Mouse (Mus musculus) kidney, embryonic 14.5 days (tissue): ENCODE data around the gene Slc43a1. TPM values are rescaled to one million over a fixed set of nuclear protein-coding genes. Genes with fewer than 3 reads are reported as not detected.

Source experiments
- ATAC-seq: fragments of 200-750 bp; cut with Nextera tagmentation; 2 replicates; pipeline ENCODE4 v1.8.0; 2017; ENCODE audit warnings: moderate number of reproducible peaks, mild to moderate bottlenecking, moderate TSS enrichment, moderate library complexity; ENCODE audit not compliant: low FRiP score, low TSS enrichment
- H3K27ac ChIP-seq: fragments of 300-500 bp; sonication (generic); 2 replicates; pipeline ENCODE4 v1.5.1; 2014; ENCODE audit warnings: low read depth, mild to moderate bottlenecking, low read length, moderate library complexity, mixed read lengths
- H3K27me3 ChIP-seq: fragments of 300-500 bp; sonication (generic); 2 replicates; pipeline ENCODE4 v1.6.1; 2014; ENCODE audit warnings: mild to moderate bottlenecking, low read length; ENCODE audit not compliant: control insufficient read depth, insufficient read depth
- H3K36me3 ChIP-seq: fragments of 300-500 bp; sonication (generic); 2 replicates; pipeline ENCODE4 v1.6.1; 2014; ENCODE audit warnings: low read length, mixed read lengths; ENCODE audit not compliant: control insufficient read depth, insufficient read depth
- H3K4me1 ChIP-seq: fragments of 300-500 bp; sonication (generic); 2 replicates; pipeline ENCODE4 v1.6.1; 2014; ENCODE audit warnings: low read length, mixed read lengths; ENCODE audit not compliant: control insufficient read depth, insufficient read depth
- H3K4me2 ChIP-seq: fragments of 300-500 bp; sonication (generic); replicated peaks from 2 replicates; pipeline ENCODE4 v1.6.1; 2014; ENCODE audit warnings: low read depth, mild to moderate bottlenecking, low read length
- H3K4me3 ChIP-seq: fragments of 300-500 bp; sonication (generic); 2 replicates; pipeline ENCODE4 v1.5.1; 2014; ENCODE audit warnings: mild to moderate bottlenecking, low read length
- H3K9ac ChIP-seq: fragments of 300-500 bp; sonication (generic); 2 replicates; pipeline ENCODE4 v1.6.1; 2014; ENCODE audit warnings: low read depth, mild to moderate bottlenecking, low read length, moderate library complexity
- H3K9me3 ChIP-seq: fragments of 300-500 bp; sonication (generic); 2 replicates; pipeline ENCODE4 v1.6.1; 2016; ENCODE audit warnings: low read length; ENCODE audit not compliant: control insufficient read depth
- WGBS: fragments of 180-500 bp; shearing (Covaris S2); extraction: QIAGEN DNeasy Blood & Tissue Kit; methylation state at CpG from one replicate; pipeline ENCODE4 v1.1.7; 2014; 5-methylcytosine and 5-hydroxymethylcytosine counted together
- polyA plus RNA-seq: library from polyadenylated mRNA; unstranded; fragments of >200 nt; fragmentation: Nextera tagmentation; extraction: Ambion mirVana; gene quantifications from 2 replicates; pipeline ENCODE4 v1.2.1, GENCODE M21; 2014

The Slc43a1 gene
- polyA plus RNA-seq, 1 experiment from 2014 or later: 19.4 TPM

GRCm38 (mm10) chr2:84838993-84839980 lies 637 bp downstream of the Slc43a1 start:
- no peaks in the 10 kb centered on the region for H3K36me3 ChIP-seq
- under 1% methylated on average over 47 of the region's 47 CpGs for WGBS
- H3K4me3 ChIP-seq: peak overlapping the region; percentile 67
- peak overlapping the region; percentile 74 for H3K4me2 ChIP-seq
- peaks cover 9% of the 10 kb centered on the region; the same call in 1 of the 2 replicates for H3K4me1 ChIP-seq
- peak; percentile 33 for ATAC-seq
- no peaks in the 10 kb centered on the region for H3K9me3 ChIP-seq
- peak overlapping the region; percentile 82 for H3K9ac ChIP-seq
- peak overlapping the region; percentile 78; the same call in 1 of the 2 replicates for H3K27ac ChIP-seq
- 0 out of 2 replicates have a peak, but pooled peaks cover 8% of the 10 kb centered on the region for H3K27me3 ChIP-seq

DNA sequence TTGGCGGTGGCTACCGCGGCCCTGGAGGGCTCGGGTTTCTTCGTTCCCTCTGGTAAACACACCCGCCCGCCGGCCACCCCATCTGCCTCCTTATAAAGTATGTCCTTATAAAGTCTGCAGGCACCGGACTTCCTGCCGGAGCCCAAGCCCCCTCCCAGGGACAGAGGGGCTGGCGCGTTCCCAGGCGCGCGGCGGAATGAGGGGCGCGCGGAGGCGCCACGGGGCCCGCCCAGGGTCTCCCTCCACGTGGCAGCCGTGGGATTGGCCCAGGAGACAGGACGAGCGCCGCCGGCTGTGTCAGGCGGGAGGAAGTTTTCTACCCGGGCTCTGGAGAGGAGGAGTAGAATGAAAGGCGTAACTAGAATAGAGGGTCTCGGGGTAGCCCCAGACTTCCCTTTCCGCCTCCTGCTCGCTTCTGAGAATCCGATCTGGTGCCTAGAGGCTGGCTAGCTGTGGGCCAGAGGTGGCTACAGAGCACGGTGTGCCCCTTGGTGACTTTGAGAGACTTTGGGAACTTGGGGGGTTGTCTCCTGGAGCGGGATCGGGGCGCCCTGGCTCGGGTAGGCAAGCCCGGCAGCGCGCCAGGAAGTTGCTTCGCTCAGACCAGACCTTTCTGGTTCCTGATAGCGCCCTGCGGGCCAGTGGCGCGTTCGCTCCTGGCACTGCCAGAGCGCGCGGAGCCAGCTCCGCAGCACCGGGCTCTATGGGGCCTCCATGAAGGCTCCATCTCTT lies 1.5 kb downstream of the Slc43a1 start:
- Histone ChIP-seq H3K36me3 (no peaks in the 10 kb centered on the region), H3K9me3 (no peaks in the 10 kb centered on the region), H3K4me1 (peaks cover 9% of the 10 kb centered on the region; the same call in 1 of the 2 replicates), H3K4me3 (peak overlapping the region; percentile 67), H3K27ac (peak overlapping the region; percentile 78), H3K27me3 (0 out of 2 replicates have a peak, but pooled peaks cover 8% of the 10 kb centered on the region), H3K4me2 (peak overlapping the region; percentile 74), H3K9ac (peak overlapping the region; percentile 82)
- WGBS: under 1% methylated on average over 54 of the region's 54 CpGs
- peak; percentile 95 for ATAC-seq

- peak overlapping the region; percentile 82 for H3K9ac ChIP-seq
- H3K9me3 ChIP-seq: no peaks in the 10 kb centered on the region
- ATAC-seq: peak; percentile 7
- H3K4me2 ChIP-seq: peak overlapping the region; percentile 74
- peak overlapping the region; percentile 67 for H3K4me3 ChIP-seq
- peaks cover 5% of the 10 kb centered on the region; the same call in 1 of the 2 replicates for H3K36me3 ChIP-seq
- WGBS: 4% methylated on average over 17 of the region's 17 CpGs
- H3K27me3 ChIP-seq: 0 out of 2 replicates have a peak, but pooled peaks cover 8% of the 10 kb centered on the region
- peaks cover 9% of the 10 kb centered on the region; the same call in 1 of the 2 replicates for H3K4me1 ChIP-seq
- peak overlapping the region; percentile 78 for H3K27ac ChIP-seq
These were observed 2.3 kb downstream of the Slc43a1 start for GRCm38 (mm10) chr2:84840748-84841563.

DNA sequence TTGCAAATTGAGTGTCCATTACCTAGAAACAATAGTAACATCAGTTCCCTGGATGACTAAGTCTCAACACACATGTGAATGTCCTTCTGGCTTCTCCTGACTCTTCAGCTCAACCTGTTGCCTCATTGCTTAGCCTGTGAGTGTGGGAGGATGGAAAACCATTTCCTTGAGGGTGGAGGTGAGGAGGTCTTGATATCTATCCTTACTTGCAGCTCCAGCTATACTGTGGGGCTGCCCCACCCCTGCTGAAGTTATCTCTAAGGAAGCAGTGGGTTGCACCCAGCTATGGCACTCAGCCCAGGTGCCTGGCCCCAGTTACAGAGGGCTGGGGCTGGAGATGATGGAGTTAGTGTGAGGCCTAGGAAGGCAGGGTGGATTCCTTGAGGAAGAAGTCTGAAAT lies 3.3 kb downstream of the Slc43a1 start:
- no peaks in the 10 kb centered on the region for H3K9me3 ChIP-seq
- no peak overlapping the region for H3K27ac ChIP-seq
- H3K27me3 ChIP-seq: 0 out of 2 replicates have a peak, but pooled peaks cover 8% of the 10 kb centered on the region
- H3K4me3 ChIP-seq: peak overlapping the region; percentile 67
- H3K9ac ChIP-seq: 0 out of 2 replicates have a peak overlapping the region, but pooled peaks have one; percentile 82
- peaks cover 9% of the 10 kb centered on the region; the same call in 1 of the 2 replicates for H3K4me1 ChIP-seq
- H3K4me2 ChIP-seq: peak overlapping the region; percentile 74
- ATAC-seq: no peak
- peaks cover 6% of the 10 kb centered on the region; the same call in 1 of the 2 replicates for H3K36me3 ChIP-seq

DNA sequence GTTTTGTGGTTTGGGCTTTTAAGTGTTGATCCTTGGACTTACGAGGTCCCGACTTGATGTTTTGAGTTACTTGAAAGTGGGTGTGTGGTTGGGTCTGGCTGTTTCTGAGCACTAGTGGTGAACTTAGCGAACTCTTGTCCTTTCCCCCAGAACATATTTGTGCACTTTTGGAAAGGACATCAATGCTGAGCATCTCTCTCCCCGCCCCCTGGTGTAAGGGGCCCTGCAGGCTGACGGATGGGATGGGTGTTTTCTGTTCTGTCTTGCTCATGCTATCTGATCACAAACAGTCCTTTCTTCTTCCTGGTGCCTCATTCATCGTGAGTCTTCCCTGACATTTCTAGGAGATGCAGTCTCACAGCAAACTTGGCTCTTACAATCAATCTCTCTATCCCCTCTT lies 5.0 kb downstream of the Slc43a1 start:
- Histone ChIP-seq H3K27ac (no peak overlapping the region), H3K27me3 (0 out of 2 replicates have a peak, but pooled peaks cover 1% of the 10 kb centered on the region), H3K9ac (no peak overlapping the region), H3K36me3 (peaks cover 13% of the 10 kb centered on the region), H3K9me3 (no peaks in the 10 kb centered on the region), H3K4me1 (peaks cover 9% of the 10 kb centered on the region; the same call in 1 of the 2 replicates), H3K4me2 (no peak overlapping the region), H3K4me3 (no peak overlapping the region)
- ATAC-seq: no peak
- 81% methylated on average over 6 of the region's 6 CpGs for WGBS

DNA sequence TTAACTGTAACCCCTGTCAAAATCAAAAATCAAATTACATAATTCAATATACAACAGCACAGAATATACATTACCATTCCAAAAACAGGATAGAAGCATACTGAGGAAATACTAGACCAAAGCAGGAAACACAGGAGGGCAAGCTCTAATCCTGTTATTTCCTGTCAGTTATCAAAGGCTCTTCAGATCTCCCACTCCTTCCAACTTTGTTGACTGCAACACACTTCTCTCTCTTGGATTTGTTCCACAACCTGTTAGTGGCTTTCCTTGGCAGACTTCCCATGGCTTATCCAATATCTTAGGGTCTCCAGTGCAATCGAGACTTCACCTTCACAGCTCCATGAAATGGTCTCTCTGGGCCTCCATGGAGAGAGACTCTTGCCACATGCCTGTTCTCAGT lies 6.6 kb downstream of the Slc43a1 start:
- WGBS: 67% methylated on average over 1 of the region's 1 CpGs
- Histone ChIP-seq H3K9me3 (no peaks in the 10 kb centered on the region), H3K27me3 (no peaks in the 10 kb centered on the region), H3K4me3 (no peak overlapping the region), H3K4me1 (peaks cover 9% of the 10 kb centered on the region; the same call in 1 of the 2 replicates), H3K9ac (no peak overlapping the region), H3K4me2 (no peak overlapping the region), H3K27ac (no peak overlapping the region), H3K36me3 (peaks cover 28% of the 10 kb centered on the region)
- no peak for ATAC-seq

DNA sequence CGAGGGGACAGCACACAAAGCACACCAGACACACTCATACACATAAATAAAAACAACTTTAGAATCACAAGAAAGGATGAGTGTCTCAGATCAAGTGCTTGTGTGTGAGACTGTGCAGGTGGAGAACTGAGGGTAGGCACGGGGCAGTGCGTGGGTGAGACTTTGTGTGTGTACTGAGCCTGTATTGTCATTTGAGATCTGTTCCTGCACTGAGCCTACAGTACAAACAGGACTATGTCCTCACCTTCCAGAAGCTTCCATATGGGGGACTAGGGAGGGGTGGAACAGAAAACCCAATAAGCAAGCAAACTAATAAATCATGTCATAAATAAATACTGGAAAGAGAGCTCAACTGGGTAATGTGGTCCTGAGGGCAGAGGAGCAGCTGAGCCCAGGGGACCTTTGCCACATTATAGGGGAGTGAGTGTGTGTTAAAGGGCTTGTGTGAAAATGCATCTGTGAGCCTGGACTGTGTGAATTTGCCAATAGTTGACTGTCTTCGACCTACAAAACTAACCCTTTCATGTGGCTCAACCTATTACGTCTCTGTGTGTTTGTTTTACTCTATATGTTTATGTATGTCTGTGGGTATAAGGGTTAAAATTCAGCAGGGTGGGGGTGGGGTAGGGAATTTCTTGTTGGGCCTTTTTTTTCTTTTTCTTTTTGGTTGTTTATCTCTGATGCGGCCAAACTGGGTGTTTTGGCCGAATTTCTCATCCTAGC lies 11.9 kb downstream of the Slc43a1 start:
- no peak overlapping the region for H3K27ac ChIP-seq
- H3K9me3 ChIP-seq: no peaks in the 10 kb centered on the region
- H3K4me2 ChIP-seq: no peak overlapping the region; the same call in 1 of the 2 replicates
- no peak overlapping the region for H3K4me3 ChIP-seq
- H3K9ac ChIP-seq: no peak overlapping the region
- H3K36me3 ChIP-seq: peaks cover 49% of the 10 kb centered on the region
- H3K4me1 ChIP-seq: no peaks in the 10 kb centered on the region; the same call in 1 of the 2 replicates
- peak; percentile 36; the same call in 1 of the 2 replicates for ATAC-seq
- H3K27me3 ChIP-seq: no peaks in the 10 kb centered on the region
- 46% methylated on average over 7 of the region's 7 CpGs for WGBS
